ENCODE assay signal across 9 mouse cellular contexts in the genomic region with DNA sequence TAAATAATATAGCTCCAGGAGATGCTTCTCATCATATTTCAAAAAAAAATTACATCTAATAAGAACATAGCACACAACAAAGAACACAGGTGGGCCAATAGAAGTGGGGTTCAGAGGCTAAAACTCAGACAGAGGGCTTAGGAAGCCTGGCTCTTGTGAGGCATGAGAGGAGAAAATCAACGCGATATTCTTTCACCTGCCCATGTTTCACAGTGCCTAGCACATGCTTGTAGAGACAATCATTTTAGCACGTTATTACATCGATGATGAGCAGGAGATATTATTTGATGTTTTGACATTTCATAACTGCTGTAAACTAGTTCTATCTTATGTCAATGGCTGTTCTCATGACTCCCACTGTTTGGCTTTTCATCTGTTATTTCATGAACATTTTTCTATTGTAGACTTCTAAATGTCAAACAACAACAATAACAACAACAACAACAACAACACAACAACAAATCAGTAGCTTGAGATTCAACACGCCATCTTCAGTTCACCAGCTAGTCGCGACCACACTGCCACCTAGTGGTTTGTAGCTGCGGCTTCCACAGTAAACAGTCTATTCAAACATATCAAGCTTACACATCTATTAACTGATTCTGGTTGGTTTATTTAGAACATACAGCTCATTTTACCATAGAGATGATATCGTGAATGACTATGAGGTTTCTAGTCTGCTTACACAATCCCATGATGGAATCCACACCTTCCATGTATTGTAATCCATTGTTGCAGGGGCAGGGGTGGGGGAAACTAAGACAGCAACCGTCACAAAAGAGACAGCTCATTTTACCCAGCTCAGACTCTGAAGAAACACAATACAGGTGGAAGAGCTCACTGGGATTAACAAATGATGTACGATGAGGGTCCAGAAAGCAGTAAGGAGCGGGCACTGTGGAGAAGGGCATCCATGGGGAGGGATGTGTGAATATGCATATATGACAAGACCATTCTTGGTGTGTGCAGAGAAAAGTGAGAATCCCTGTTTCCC.
DNase-seq lines count a peak whose midpoint lies in the region; ATAC-seq and TF ChIP-seq lines count a peak whose summit lies in the region.
"Had no signal": no experiment of that assay in that cellular context is flagged by ENCODE, and none has a peak within 500 bp of the region (broad histone marks: within the 10 kb centered on the region; RNA-seq: fewer than 3 reads in every experiment).

No protein-coding gene starts in this region.

- no peaks in the 10 kb centered on the region for H3K36me3 ChIP-seq in ES-Bruce4 (ENCODE audit: control insufficient read depth, insufficient read depth, low read length, poor library complexity, severe bottlenecking)
- no peaks in the 10 kb centered on the region for H3K36me3 ChIP-seq in lung, embryonic 15.5 days
- H3K36me3 ChIP-seq: limb, embryonic 15.5 days had no signal

- ATAC-seq in activated CD4-positive, CD25-positive, alpha-beta regulatory T cell, adult 4 months = peak; percentile 66
- ATAC-seq in lung, embryonic 15.5 days (ENCODE audit: borderline replicate concordance, extremely low read depth, low FRiP score, low TSS enrichment) = peak; percentile 27; the same call in 1 of the 2 replicates

- H3K9me3 ChIP-seq in ES-Bruce4 (replicated peaks; ENCODE audit: control insufficient read depth, insufficient read depth, low read length, poor library complexity, severe bottlenecking) = no peaks in the 10 kb centered on the region
- no peaks in the 10 kb centered on the region for H3K9me3 ChIP-seq in lung, embryonic 15.5 days
- H3K9me3 ChIP-seq: limb, embryonic 15.5 days had no signal

- peak; percentile 73 for TF ChIP-seq CTCF in ES-Bruce4 (IDR thresholded peaks at IDR 0.05; ENCODE audit: low read depth, low read length)

- TF ChIP-seq POLR2A in ES-Bruce4 (IDR thresholded peaks at IDR 0.05; ENCODE audit: insufficient read depth, low read length) = no peak

- H3K4me1 ChIP-seq in ES-Bruce4 (ENCODE audit: control insufficient read depth, insufficient read depth, low read length) = no peaks in the 10 kb centered on the region
- H3K4me1 ChIP-seq in lung, embryonic 15.5 days = no peaks in the 10 kb centered on the region
- H3K4me1 ChIP-seq: limb, embryonic 15.5 days had no signal

- peak; percentile 37 to 46 for DNase-seq in cerebellum, postnatal 36 days
- DNase-seq in gastrocnemius, postnatal 10 days = peak; percentile 58
- DNase-seq in large intestine, adult 2 months (ENCODE audit: low read depth, low spot score) = peak; percentile 11
- DNase-seq in retina, embryonic 14.5 days (ENCODE audit: low spot score) = peak; percentile 77
- no peak for DNase-seq in spleen, postnatal 4 days (ENCODE audit: low spot score in 2 of 2)

- H3K27me3 ChIP-seq in ES-Bruce4 (ENCODE audit: control insufficient read depth, insufficient read depth, low read length, poor library complexity, severe bottlenecking) = no peaks in the 10 kb centered on the region
- no peaks in the 10 kb centered on the region for H3K27me3 ChIP-seq in lung, embryonic 15.5 days
- H3K27me3 ChIP-seq: limb, embryonic 15.5 days had no signal

- H3K4me2 ChIP-seq in lung, embryonic 15.5 days = no peak overlapping the region
- H3K4me2 ChIP-seq: limb, embryonic 15.5 days had no signal

- TF ChIP-seq EP300 in ES-Bruce4 (IDR thresholded peaks at IDR 0.05; ENCODE audit: insufficient read depth, low read depth, low read length) = no peak

- no peak overlapping the region for H3K27ac ChIP-seq in ES-Bruce4 (ENCODE audit: insufficient read depth, low read length)
- H3K27ac ChIP-seq in lung, embryonic 15.5 days = no peak overlapping the region
- H3K27ac ChIP-seq: limb, embryonic 15.5 days had no signal

- H3K4me3 ChIP-seq in ES-Bruce4 (ENCODE audit: low read depth, low read length) = no peak overlapping the region
- no peak overlapping the region for H3K4me3 ChIP-seq in lung, embryonic 15.5 days
- H3K4me3 ChIP-seq: limb, embryonic 15.5 days had no signal

- H3K9ac ChIP-seq in ES-Bruce4 (ENCODE audit: low read depth, poor library complexity, severe bottlenecking) = no peak overlapping the region
- H3K9ac ChIP-seq in lung, embryonic 15.5 days = no peak overlapping the region
- H3K9ac ChIP-seq: limb, embryonic 15.5 days had no signal

- 31% methylated on average over 12 of the region's 12 CpGs for WGBS in large intestine, adult 2 months
- 32% methylated on average over 12 of the region's 12 CpGs for WGBS in lung, embryonic 15.5 days

Comparison
In these comparisons a context has a peak if more than half of its experiments do, and no peak if none do; other contexts are left out.
1. DNase-seq: peak in cerebellum, postnatal 36 days (2 of 2), gastrocnemius, postnatal 10 days (single experiment), large intestine, adult 2 months (single experiment) and retina, embryonic 14.5 days (single experiment); none in spleen, postnatal 4 days (0 of 2).